Mouse (Mus musculus) lung, embryonic 16.5 days (tissue): ENCODE data around the gene Impg1. TPM values are rescaled to one million over a fixed set of nuclear protein-coding genes. Genes with fewer than 3 reads are reported as not detected.

Experiments
- ATAC-seq: fragments of 200-750 bp; cut with Nextera tagmentation; 2 replicates; pipeline ENCODE4 v1.8.0; 2017; ENCODE audit warnings: low read depth, mild to moderate bottlenecking, moderate library complexity
- H3K27ac ChIP-seq: fragments of 300-500 bp; sonication (generic); 2 replicates; pipeline ENCODE4 v1.5.1; 2014; ENCODE audit warnings: mild to moderate bottlenecking, control low read depth, low read length
- H3K27me3 ChIP-seq: fragments of 300-500 bp; sonication (generic); 2 replicates; pipeline ENCODE4 v1.6.1; 2014; ENCODE audit warnings: low read depth, low read length, mixed read lengths; ENCODE audit not compliant: control insufficient read depth, insufficient read depth
- H3K36me3 ChIP-seq: fragments of 300-500 bp; sonication (generic); 2 replicates; pipeline ENCODE4 v1.6.1; 2014; ENCODE audit warnings: low read length; ENCODE audit not compliant: control insufficient read depth, insufficient read depth
- H3K4me1 ChIP-seq: fragments of 300-500 bp; sonication (generic); replicated peaks from 2 replicates; pipeline ENCODE4 v1.6.1; 2014; ENCODE audit warnings: low read length, mixed read lengths; ENCODE audit not compliant: control insufficient read depth, insufficient read depth
- H3K4me2 ChIP-seq: fragments of 300-500 bp; sonication (generic); 2 replicates; pipeline ENCODE4 v1.6.1; 2014; ENCODE audit warnings: low read depth, low read length, control low read depth
- H3K4me3 ChIP-seq: fragments of 300-500 bp; sonication (generic); 2 replicates; pipeline ENCODE4 v1.5.1; 2014; ENCODE audit warnings: mild to moderate bottlenecking, low read length, control low read depth
- H3K9ac ChIP-seq: fragments of 300-500 bp; sonication (generic); 2 replicates; pipeline ENCODE4 v1.6.1; 2014; ENCODE audit warnings: low read length, control low read depth
- H3K9me3 ChIP-seq: fragments of 300-500 bp; sonication (generic); 2 replicates; pipeline ENCODE4 v1.6.1; 2016; ENCODE audit warnings: low read length; ENCODE audit not compliant: control insufficient read depth
- WGBS: fragments of 180-500 bp; shearing (Covaris S2); extraction: QIAGEN DNeasy Blood & Tissue Kit; methylation state at CpG from one replicate; pipeline ENCODE4 v1.1.7; 2014; 5-methylcytosine and 5-hydroxymethylcytosine counted together
- polyA plus RNA-seq: library from polyadenylated mRNA; unstranded; fragments of >200 nt; fragmentation: Nextera tagmentation; extraction: Ambion mirVana; gene quantifications from 2 replicates; pipeline ENCODE4 v1.2.1, GENCODE M21; 2015

Impg1 gene
- polyA plus RNA-seq, 1 experiment from 2014 or later, result 0.09 TPM

DNA sequence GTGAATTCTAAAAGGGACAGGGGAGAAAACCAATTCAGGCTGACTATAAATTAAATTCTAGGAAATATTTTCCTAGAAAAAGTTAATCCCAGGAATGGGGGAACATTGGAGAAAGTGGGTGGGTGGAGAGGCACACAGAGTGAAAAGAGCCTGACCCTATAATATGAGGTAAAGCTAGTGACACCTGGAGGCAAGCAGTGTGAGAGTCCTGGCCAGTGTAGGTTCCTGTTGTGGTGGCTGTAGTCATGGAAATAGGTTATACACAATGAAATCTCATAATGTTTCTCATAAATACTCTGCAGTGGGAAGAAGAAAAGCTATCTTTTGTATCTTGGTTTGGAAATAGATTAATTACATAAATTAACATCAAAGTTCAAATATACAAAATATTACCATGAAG, 105.2 kb downstream of the Impg1 start:
- no peaks in the 10 kb centered on the region for H3K27me3 ChIP-seq
- ATAC-seq, result no peak
- no peak overlapping the region for H3K4me3 ChIP-seq

GRCm38 (mm10) chr9:80351678-80352331, 113.5 kb downstream of the Impg1 start:
- no peak overlapping the region for H3K9ac ChIP-seq
- peak overlapping the region; percentile 19 for H3K4me3 ChIP-seq
- H3K27ac ChIP-seq, result no peak overlapping the region
- H3K4me1 ChIP-seq, result no peaks in the 10 kb centered on the region
- 33% methylated on average over 20 of the region's 20 CpGs for WGBS
- no peaks in the 10 kb centered on the region for H3K9me3 ChIP-seq
- no peak for ATAC-seq
- peak overlapping the region; percentile 35 for H3K4me2 ChIP-seq
- no peaks in the 10 kb centered on the region for H3K36me3 ChIP-seq
- H3K27me3 ChIP-seq, result no peaks in the 10 kb centered on the region

More for the DNA sequence above, 105.2 kb downstream of the Impg1 start:
- Histone ChIP-seq H3K4me1 (no peaks in the 10 kb centered on the region), H3K9ac (no peak overlapping the region), H3K4me2 (no peak overlapping the region), H3K9me3 (no peaks in the 10 kb centered on the region), H3K36me3 (no peaks in the 10 kb centered on the region), H3K27ac (no peak overlapping the region)

GRCm38 (mm10) chr9:80351295-80351677, 114.0 kb downstream of the Impg1 start:
- no peak for ATAC-seq
- no peaks in the 10 kb centered on the region for H3K4me1 ChIP-seq
- H3K9ac ChIP-seq, result no peak overlapping the region
- peak overlapping the region; percentile 19 for H3K4me3 ChIP-seq
- H3K36me3 ChIP-seq, result no peaks in the 10 kb centered on the region
- no peaks in the 10 kb centered on the region for H3K27me3 ChIP-seq
- 50% methylated on average over 7 of the region's 7 CpGs for WGBS
- H3K27ac ChIP-seq, result no peak overlapping the region
- peak overlapping the region; percentile 35 for H3K4me2 ChIP-seq
- no peaks in the 10 kb centered on the region for H3K9me3 ChIP-seq

GRCm38 (mm10) chr9:80344451-80345000, 120.8 kb downstream of the Impg1 start:
- H3K9me3 ChIP-seq, result no peaks in the 10 kb centered on the region
- H3K27ac ChIP-seq, result no peak overlapping the region
- no peak overlapping the region for H3K9ac ChIP-seq
- WGBS, result 86% methylated on average over 6 of the region's 6 CpGs
- no peak overlapping the region for H3K4me3 ChIP-seq
- H3K27me3 ChIP-seq, result no peaks in the 10 kb centered on the region
- no peaks in the 10 kb centered on the region for H3K36me3 ChIP-seq
- no peaks in the 10 kb centered on the region for H3K4me1 ChIP-seq
- ATAC-seq, result no peak
- H3K4me2 ChIP-seq, result no peak overlapping the region

DNA sequence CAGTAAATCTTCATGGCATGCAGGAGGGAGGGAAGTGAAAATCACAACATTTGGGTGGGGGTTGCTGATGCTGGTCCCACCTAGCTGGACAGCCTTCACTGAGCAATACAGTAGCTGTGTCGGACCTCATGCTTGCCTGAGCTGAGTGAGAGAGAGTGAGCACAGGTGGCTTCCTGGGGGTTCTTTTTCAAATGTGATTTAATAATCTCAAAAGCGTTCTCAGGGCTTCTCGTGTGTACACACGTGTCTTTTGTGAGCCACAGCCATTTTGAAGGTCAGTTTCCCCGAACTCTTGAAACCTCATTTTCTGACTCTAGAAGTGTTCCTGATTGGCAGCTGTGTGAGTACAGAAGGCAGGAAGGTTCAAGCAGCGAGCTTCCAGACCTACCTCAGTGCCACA, 122.8 kb downstream of the Impg1 start:
- ATAC-seq, result no peak
- no peak overlapping the region for H3K27ac ChIP-seq
- no peak overlapping the region for H3K9ac ChIP-seq
- no peak overlapping the region for H3K4me2 ChIP-seq
- no peaks in the 10 kb centered on the region for H3K27me3 ChIP-seq
- WGBS, result 80% methylated on average over 6 of the region's 6 CpGs
- H3K4me3 ChIP-seq, result no peak overlapping the region
- H3K4me1 ChIP-seq, result no peaks in the 10 kb centered on the region
- no peaks in the 10 kb centered on the region for H3K36me3 ChIP-seq
- H3K9me3 ChIP-seq, result no peaks in the 10 kb centered on the region

DNA sequence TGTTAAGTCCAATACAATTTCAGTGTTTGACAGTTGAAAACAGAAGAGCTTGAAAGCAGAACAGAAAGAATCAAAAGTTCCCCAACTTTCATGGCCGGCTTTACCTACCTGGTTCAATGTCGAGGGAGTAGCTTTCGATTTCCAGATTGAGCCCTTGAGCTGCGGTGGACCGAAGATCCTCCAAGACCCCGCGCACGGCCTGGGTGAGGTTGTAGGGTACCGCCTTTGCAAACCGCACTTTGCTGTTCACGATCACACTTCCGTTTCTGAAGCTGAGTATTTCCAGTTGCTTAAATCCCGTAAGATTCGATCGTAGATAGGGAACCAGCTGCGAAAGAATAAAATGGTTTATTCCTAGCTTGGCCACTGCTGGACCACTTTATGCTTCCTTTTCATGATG, 123.5 kb downstream of the Impg1 start:
- Histone ChIP-seq H3K9ac (no peak overlapping the region), H3K4me3 (no peak overlapping the region), H3K27ac (no peak overlapping the region), H3K4me1 (no peaks in the 10 kb centered on the region), H3K36me3 (no peaks in the 10 kb centered on the region), H3K4me2 (no peak overlapping the region), H3K9me3 (no peaks in the 10 kb centered on the region), H3K27me3 (no peaks in the 10 kb centered on the region)
- no peak for ATAC-seq
- 96% methylated on average over 16 of the region's 16 CpGs for WGBS

DNA sequence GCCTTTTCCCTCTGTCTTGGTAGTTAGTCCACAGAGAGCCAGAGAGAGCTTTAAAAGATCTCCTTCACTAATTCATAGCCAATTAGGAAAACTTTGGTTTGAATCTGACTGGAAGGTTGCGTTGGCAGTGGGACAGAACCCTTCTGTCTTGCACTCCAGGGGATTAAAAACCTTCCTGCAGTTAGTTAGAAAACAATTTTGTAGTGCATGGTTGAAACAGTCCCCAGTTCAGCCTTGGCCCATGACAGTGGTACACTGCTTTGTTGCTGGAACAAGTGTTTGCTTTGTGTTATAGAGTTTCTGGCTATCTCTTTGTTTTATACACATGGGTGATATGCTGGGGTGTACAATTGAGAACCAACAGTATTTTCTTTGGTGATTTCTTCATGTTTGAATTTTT, 124.4 kb downstream of the Impg1 start:
- Histone ChIP-seq H3K27me3 (no peaks in the 10 kb centered on the region), H3K36me3 (no peaks in the 10 kb centered on the region), H3K27ac (no peak overlapping the region), H3K4me1 (no peaks in the 10 kb centered on the region), H3K4me2 (no peak overlapping the region), H3K4me3 (no peak overlapping the region), H3K9me3 (no peaks in the 10 kb centered on the region), H3K9ac (no peak overlapping the region)
- ATAC-seq, result no peak
- WGBS, result 81% methylated on average over 1 of the region's 1 CpGs

GRCm38 (mm10) chr9:80338026-80338425, 127.3 kb downstream of the Impg1 start:
- Histone ChIP-seq H3K27ac (no peak overlapping the region), H3K4me2 (no peak overlapping the region), H3K4me1 (no peaks in the 10 kb centered on the region), H3K9ac (no peak overlapping the region), H3K36me3 (no peaks in the 10 kb centered on the region), H3K27me3 (no peaks in the 10 kb centered on the region), H3K9me3 (no peaks in the 10 kb centered on the region), H3K4me3 (no peak overlapping the region)
- ATAC-seq, result no peak
- WGBS, result 73% methylated on average over 6 of the region's 6 CpGs

DNA sequence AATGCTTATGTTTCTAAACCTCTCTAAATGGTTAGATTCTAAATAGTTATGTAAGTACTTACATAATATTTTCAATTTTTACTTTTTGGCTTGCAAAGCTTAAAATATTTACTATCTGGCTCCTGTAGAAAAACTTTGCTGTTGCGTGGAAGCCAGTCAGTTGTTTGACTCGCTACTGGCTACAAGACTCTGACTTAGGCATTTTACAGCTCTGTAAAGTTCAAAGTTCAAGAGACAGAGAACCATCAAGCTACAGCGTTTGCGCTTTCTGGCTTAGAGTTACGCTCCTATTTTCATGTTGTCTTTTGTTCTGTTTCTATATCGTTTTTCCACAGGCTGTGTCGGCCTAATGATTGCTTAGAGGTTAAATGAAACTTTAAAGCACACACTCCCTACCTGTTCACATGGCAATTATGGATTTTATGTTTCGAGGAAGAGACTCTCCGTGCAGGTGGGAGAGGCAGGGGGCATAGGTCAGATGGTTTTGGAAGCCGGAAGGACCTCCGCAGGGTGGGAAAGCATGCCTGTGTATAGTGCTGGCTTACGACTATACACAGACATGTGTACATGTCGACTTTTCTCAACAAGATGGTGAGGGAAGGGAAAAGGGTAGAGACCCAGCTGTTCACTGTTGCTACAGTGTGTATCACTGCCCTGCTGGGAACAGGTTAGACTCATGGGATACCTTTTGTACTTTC, 129.5 kb downstream of the Impg1 start:
- no peaks in the 10 kb centered on the region for H3K4me1 ChIP-seq
- no peak overlapping the region for H3K4me3 ChIP-seq
- 75% methylated on average over 13 of the region's 13 CpGs for WGBS
- H3K27me3 ChIP-seq, result no peaks in the 10 kb centered on the region
- no peak overlapping the region for H3K27ac ChIP-seq
- H3K36me3 ChIP-seq, result no peaks in the 10 kb centered on the region
- ATAC-seq, result no peak
- H3K4me2 ChIP-seq, result no peak overlapping the region
- no peak overlapping the region for H3K9ac ChIP-seq
- no peaks in the 10 kb centered on the region for H3K9me3 ChIP-seq
